Mouse (Mus musculus): ENCODE measurements around the gene Gm3558. TPM values are rescaled to one million over a fixed set of nuclear protein-coding genes. Genes with fewer than 3 reads are reported as not detected.
"Not testable (repeated sequence)": the region's sequence is repeated elsewhere in the genome, so short reads cannot be mapped to it uniquely, and the experiment has no call there.

Gene Gm3558
- polyA plus RNA-seq (2012; rRNA removed), result 1.0 and 1.8 TPM in 2 replicates

GRCm38 (mm10) chr14:7568382-7568781 lies at the start of gene Gm3558:
Gm3558 (minus strand) TSS chr14:7568566.
- not testable (repeated sequence) for H3K27ac ChIP-seq (ENCODE audit: control insufficient read depth, insufficient read depth, low read depth, low read length); H3K27me3 ChIP-seq (ENCODE audit: control insufficient read depth, insufficient read depth, low read length); H3K36me3 ChIP-seq (ENCODE audit: control insufficient read depth, insufficient read depth, low read length); H3K4me1 ChIP-seq (ENCODE audit: control insufficient read depth, insufficient read depth, low read length)
- peak within 1 kb of the TSS; percentile 5; the same call in 1 of the 2 replicates for H3K4me3 ChIP-seq (ENCODE audit: control insufficient read depth, low read depth, low read length)

- not testable (repeated sequence) for H3K27me3 ChIP-seq (ENCODE audit: control insufficient read depth, insufficient read depth, low read length); H3K4me1 ChIP-seq (ENCODE audit: control insufficient read depth, insufficient read depth, low read length); H3K27ac ChIP-seq (ENCODE audit: control insufficient read depth, insufficient read depth, low read depth, low read length); H3K4me3 ChIP-seq (ENCODE audit: control insufficient read depth, low read depth, low read length); H3K36me3 ChIP-seq (ENCODE audit: control insufficient read depth, insufficient read depth, low read length)
Measured at GRCm38 (mm10) chr14:7595492-7595891, 27.1 kb upstream of the Gm3558 start, which contains the start of gene Gm10338. Gm10338 (minus strand) TSS chr14:7595592.

DNA sequence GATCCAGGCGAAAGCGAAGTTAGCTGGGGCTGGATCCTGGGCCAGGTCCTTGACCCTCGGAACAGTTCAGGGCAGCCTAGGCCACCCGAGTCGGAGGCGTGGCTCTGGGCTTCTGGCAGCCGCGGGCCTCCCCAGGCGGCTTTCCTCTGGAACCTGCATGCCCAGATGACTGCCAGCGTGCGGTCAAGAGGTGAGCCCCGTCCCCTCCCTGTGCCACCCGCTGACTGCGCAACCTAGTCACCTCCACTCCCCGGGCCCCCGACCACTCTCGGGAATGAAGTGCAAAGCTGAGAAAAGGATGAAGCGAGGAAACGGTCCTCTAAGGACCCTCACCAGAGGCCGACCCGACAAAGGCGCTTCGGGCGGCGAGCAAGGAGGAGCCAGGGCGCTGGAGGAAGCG lies 476 bp downstream of the Gm3558 start:
- H3K27ac ChIP-seq (ENCODE audit: control insufficient read depth, insufficient read depth, low read depth, low read length); H3K27me3 ChIP-seq (ENCODE audit: control insufficient read depth, insufficient read depth, low read length); H3K4me1 ChIP-seq (ENCODE audit: control insufficient read depth, insufficient read depth, low read length); H3K36me3 ChIP-seq (ENCODE audit: control insufficient read depth, insufficient read depth, low read length): not testable (repeated sequence)
- peak overlapping the region; percentile 5; the same call in 1 of the 2 replicates for H3K4me3 ChIP-seq (ENCODE audit: control insufficient read depth, low read depth, low read length)

DNA sequence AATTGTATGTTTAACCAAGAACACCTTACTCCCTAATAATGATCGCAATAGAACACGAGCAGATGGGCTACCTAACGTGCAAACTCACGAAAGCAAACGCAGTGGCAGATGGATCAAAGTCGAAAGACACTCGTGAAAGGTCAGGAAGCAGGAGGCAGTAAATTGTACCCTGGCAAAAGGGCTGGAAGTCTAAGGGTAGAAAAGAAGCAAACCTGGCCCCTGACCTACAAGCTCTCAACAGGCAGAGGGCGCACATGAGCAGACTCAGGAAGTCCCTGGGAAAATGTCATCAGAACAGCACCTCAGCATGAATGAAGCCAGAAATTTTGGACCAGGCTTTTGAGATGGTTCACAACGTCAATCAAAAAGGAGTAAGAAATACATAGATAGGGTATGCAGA lies 1.1 kb downstream of the Gm3558 start:
- H3K4me1 ChIP-seq (ENCODE audit: control insufficient read depth, insufficient read depth, low read length); H3K36me3 ChIP-seq (ENCODE audit: control insufficient read depth, insufficient read depth, low read length); H3K27ac ChIP-seq (ENCODE audit: control insufficient read depth, insufficient read depth, low read depth, low read length); H3K27me3 ChIP-seq (ENCODE audit: control insufficient read depth, insufficient read depth, low read length); H3K4me3 ChIP-seq (ENCODE audit: control insufficient read depth, low read depth, low read length): not testable (repeated sequence)

Other genes with a start within 250 kb of the Gm3558 start
- 7.4 and 8.1 TPM in 2 replicates for gene Gm5797, start 236.2 kb downstream of the Gm3558 start, polyA plus RNA-seq (2012; rRNA removed)
- gene Gm8374, start 203.4 kb downstream of the Gm3558 start, polyA plus RNA-seq (2012; rRNA removed), result 0.97 and 1.6 TPM in 2 replicates
- 0.33 and 0.71 TPM in 2 replicates for gene Gm3755, start 117.6 kb downstream of the Gm3558 start, polyA plus RNA-seq (2012; rRNA removed)
- gene Gm3752, start 84.8 kb downstream of the Gm3558 start, polyA plus RNA-seq (2012; rRNA removed), result 0.55 and 1.7 TPM in 2 replicates
- gene Gm10338, start 27.0 kb upstream of the Gm3558 start, polyA plus RNA-seq (2012; rRNA removed), result 12.1 and 15.5 TPM in 2 replicates
- not detected in 2 replicates for gene Gm10128, start 75.4 kb upstream of the Gm3558 start, polyA plus RNA-seq (2012; rRNA removed)
- 126 TPM in 2 replicates for gene Gm26661, start 223.0 kb upstream of the Gm3558 start, polyA plus RNA-seq (2012; rRNA removed)
- 9.8 and 11.3 TPM in 2 replicates for gene Flnb, start 249.4 kb upstream of the Gm3558 start, polyA plus RNA-seq (2012; rRNA removed)